In the genomic region with DNA sequence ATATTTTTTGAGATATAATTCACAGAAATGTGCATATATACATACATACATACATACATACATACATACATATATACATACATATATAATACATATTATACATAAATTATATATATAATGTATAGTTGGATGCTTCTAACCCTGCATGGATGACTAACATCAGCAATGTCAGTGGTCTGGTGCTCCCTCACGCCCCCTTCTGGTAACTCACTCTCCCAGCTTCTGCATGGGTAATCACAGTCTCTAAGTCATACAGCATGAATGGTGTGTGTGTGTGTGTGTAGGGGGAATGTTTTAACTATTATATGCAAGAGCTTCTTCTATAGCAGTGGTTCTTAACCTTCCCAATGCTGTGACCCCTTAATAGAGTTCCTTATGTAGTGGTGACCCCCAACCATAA, we compare ENCODE assay signal across 10 mouse cellular contexts.
DNase-seq lines count a peak whose midpoint lies in the region; ATAC-seq lines count a peak whose summit lies in the region.
"Had no signal": no experiment of that assay in that cellular context is flagged by ENCODE, and none has a peak within 500 bp of the region (broad histone marks: within the 10 kb centered on the region; RNA-seq: fewer than 3 reads in every experiment).

No protein-coding gene starts in this region.

- no peak for ATAC-seq in kidney, embryonic 14.5 days (ENCODE audit: low FRiP score, low TSS enrichment)

- DNase-seq in adrenal gland, adult 18-20 months (ENCODE audit: low spot score in 2 of 2), result peak; percentile 26 to 37
- DNase-seq in adrenal gland, postnatal 4 days (ENCODE audit: low spot score in 2 of 2), result no peak
- peak; percentile 61 to 63 for DNase-seq in kidney, postnatal 4 days
- peak; percentile 41 for DNase-seq in T-cell, adult 2 months (ENCODE audit: low spot score)
- DNase-seq in natural killer cell, adult 2 months (ENCODE audit: low spot score in 2 of 2), result peak; percentile 31 to 47
- DNase-seq in adipocyte (ENCODE audit: low spot score), result no peak
- no peak for DNase-seq in left cerebral cortex, adult 18-20 months (ENCODE audit: low spot score in 2 of 2)
- DNase-seq: cerebellum, adult 11-12 months; gastrocnemius, postnatal 14 days had no signal

- H3K27me3 ChIP-seq in kidney, embryonic 14.5 days (ENCODE audit: control insufficient read depth, insufficient read depth, low read length), result no peaks in the 10 kb centered on the region

- no peak overlapping the region for H3K9ac ChIP-seq in kidney, embryonic 14.5 days (ENCODE audit: low read depth, low read length)

- no peaks in the 10 kb centered on the region for H3K9me3 ChIP-seq in kidney, embryonic 14.5 days (ENCODE audit: control insufficient read depth, low read length)

- H3K4me2 ChIP-seq in kidney, embryonic 14.5 days (replicated peaks; ENCODE audit: low read depth, low read length), result no peak overlapping the region

- 39% methylated on average over 1 of the region's 1 CpGs for WGBS in kidney, embryonic 14.5 days

- no peak overlapping the region for H3K27ac ChIP-seq in kidney, embryonic 14.5 days (ENCODE audit: low read depth, low read length)

- H3K4me1 ChIP-seq in kidney, embryonic 14.5 days (ENCODE audit: control insufficient read depth, insufficient read depth, low read length), result peaks cover 19% of the 10 kb centered on the region

- no peaks in the 10 kb centered on the region for H3K36me3 ChIP-seq in kidney, embryonic 14.5 days (ENCODE audit: control insufficient read depth, insufficient read depth, low read length)

- no peak overlapping the region for H3K4me3 ChIP-seq in kidney, embryonic 14.5 days (ENCODE audit: low read length)

Comparison
In these comparisons a context has a peak if more than half of its experiments do, and no peak if none do; other contexts are left out.
1. DNase-seq: peak in adrenal gland, adult 18-20 months (2 of 2), kidney, postnatal 4 days (2 of 2), T-cell, adult 2 months (single experiment) and natural killer cell, adult 2 months (2 of 2); none in adrenal gland, postnatal 4 days (0 of 2), adipocyte (single experiment) and left cerebral cortex, adult 18-20 months (0 of 2).